Mouse (Mus musculus) cortical plate, adult 2 months (tissue): Measurements from ENCODE around the gene Napsa. TPM values are rescaled to one million over a fixed set of nuclear protein-coding genes. Genes with fewer than 3 reads are reported as not detected.
A peak's percentile ranks its signal among the peaks of the same experiment; 100 is the strongest.

ENCODE experiments used
- H3K27ac ChIP-seq: fragments of 200-500 bp; 2 replicates; pipeline ENCODE4 v1.5.1; 2012; ENCODE audit warnings: low read length, control low read depth, inconsistent platforms; ENCODE audit not compliant: insufficient read depth
- H3K4me1 ChIP-seq: fragments of 200-500 bp; 2 replicates; pipeline ENCODE4 v1.6.1; 2011; ENCODE audit warnings: low read length; ENCODE audit not compliant: control insufficient read depth, insufficient read depth
- H3K4me3 ChIP-seq: fragments of 200-500 bp; 2 replicates; pipeline ENCODE4 v1.5.1; 2011; ENCODE audit warnings: mild to moderate bottlenecking, low read length, control low read depth; ENCODE audit not compliant: insufficient read depth
- CTCF ChIP-seq: fragments of 200-500 bp; IDR thresholded peaks from 2 replicates; pipeline ENCODE4 v1.5.1; 2011; ENCODE audit warnings: mild to moderate bottlenecking, control low read depth, low read length; ENCODE audit not compliant: insufficient read depth; ENCODE audit errors: extremely low read depth
- POLR2A ChIP-seq: fragments of 200-500 bp; IDR thresholded peaks from 2 replicates; pipeline ENCODE4 v1.6.1; 2011; ENCODE audit warnings: mild to moderate bottlenecking, low read length, control low read depth; ENCODE audit not compliant: insufficient read depth; ENCODE audit errors: extremely low read depth
- polyA plus RNA-seq: library from polyadenylated mRNA; depleted of rRNA; stranded (reverse); fragments of >200 nt; gene quantifications from 2 replicates; pipeline ENCODE4 v1.2.3, GENCODE M21; 2012

The Napsa gene
- polyA plus RNA-seq, 1 experiment: 0.61 TPM

GRCm38 (mm10) chr7:44584921-44585320 is 12.7 kb downstream of the Napsa start:
- Histone ChIP-seq H3K4me3 (no peak overlapping the region), H3K27ac (no peak overlapping the region), H3K4me1 (peaks cover 4% of the 10 kb centered on the region; the same call in 1 of the 2 replicates)
- TF ChIP-seq POLR2A (no peak), CTCF (no peak)

- Histone ChIP-seq H3K4me3 (no peak overlapping the region), H3K27ac (no peak overlapping the region), H3K4me1 (peaks cover 4% of the 10 kb centered on the region; the same call in 1 of the 2 replicates)
- TF ChIP-seq POLR2A: no peak
- no peak for TF ChIP-seq CTCF
Observed at GRCm38 (mm10) chr7:44585606-44586005, 13.4 kb downstream of the Napsa start.

- peak overlapping the region; percentile 43 for H3K4me3 ChIP-seq
- H3K27ac ChIP-seq: no peak overlapping the region
- H3K4me1 ChIP-seq: peaks cover 4% of the 10 kb centered on the region; the same call in 1 of the 2 replicates
- TF ChIP-seq CTCF: no peak
- no peak; the same call in 1 of the 2 replicates for TF ChIP-seq POLR2A
Observed at GRCm38 (mm10) chr7:44586518-44586917, 14.3 kb downstream of the Napsa start.

GRCm38 (mm10) chr7:44586930-44587329 is 14.8 kb downstream of the Napsa start:
- peaks cover 4% of the 10 kb centered on the region; the same call in 1 of the 2 replicates for H3K4me1 ChIP-seq
- H3K27ac ChIP-seq: no peak overlapping the region
- H3K4me3 ChIP-seq: peak overlapping the region; percentile 43
- TF ChIP-seq CTCF (no peak), POLR2A (no peak; the same call in 1 of the 2 replicates)

GRCm38 (mm10) chr7:44587676-44588075 is 15.5 kb downstream of the Napsa start:
- Histone ChIP-seq H3K4me1 (peaks cover 4% of the 10 kb centered on the region; the same call in 1 of the 2 replicates), H3K27ac (no peak overlapping the region), H3K4me3 (peak overlapping the region; percentile 43)
- TF ChIP-seq CTCF (no peak), POLR2A (no peak)

- H3K4me3 ChIP-seq: peak overlapping the region; percentile 43
- peaks cover 4% of the 10 kb centered on the region; the same call in 1 of the 2 replicates for H3K4me1 ChIP-seq
- no peak overlapping the region for H3K27ac ChIP-seq
- no peak for TF ChIP-seq POLR2A
- no peak for TF ChIP-seq CTCF
Observed at GRCm38 (mm10) chr7:44588338-44588737, 16.2 kb downstream of the Napsa start.

GRCm38 (mm10) chr7:44589149-44589548 is 17.0 kb downstream of the Napsa start:
- Histone ChIP-seq H3K4me3 (peak overlapping the region; percentile 43), H3K27ac (no peak overlapping the region), H3K4me1 (peaks cover 4% of the 10 kb centered on the region; the same call in 1 of the 2 replicates)
- TF ChIP-seq CTCF: no peak
- TF ChIP-seq POLR2A: no peak; the same call in 1 of the 2 replicates

- Histone ChIP-seq H3K27ac (no peak overlapping the region), H3K4me3 (peak overlapping the region; percentile 43), H3K4me1 (peaks cover 5% of the 10 kb centered on the region; the same call in 1 of the 2 replicates)
- TF ChIP-seq POLR2A (no peak), CTCF (no peak)
Observed at GRCm38 (mm10) chr7:44589946-44590345, 17.8 kb downstream of the Napsa start.

GRCm38 (mm10) chr7:44590402-44591347 is 18.5 kb downstream of the Napsa start, which contains the start of gene Kcnc3:
Kcnc3 (plus strand) TSS chr7:44590664.
- peaks cover 5% of the 10 kb centered on the region; the same call in 1 of the 2 replicates for H3K4me1 ChIP-seq
- TF ChIP-seq CTCF (no peak), POLR2A (peak; percentile 73)
- H3K27ac ChIP-seq: peak within 1 kb of the TSS; percentile 47; the same call in 1 of the 2 replicates
- peak within 1 kb of the TSS; percentile 43 for H3K4me3 ChIP-seq
